Mouse (Mus musculus): ENCODE data around the gene Ssr2.
A peak's percentile ranks its signal among the peaks of the same experiment; 100 is the strongest.
"Not testable (repeated sequence)": the region's sequence is repeated elsewhere in the genome, so short reads cannot be mapped to it uniquely, and the experiment has no call there.

The Ssr2 gene

GRCm38 (mm10) chr3:88602466-88602865 is 26.8 kb downstream of the Ssr2 start:
- no peak for DNase-seq (ENCODE audit: low spot score)

DNA sequence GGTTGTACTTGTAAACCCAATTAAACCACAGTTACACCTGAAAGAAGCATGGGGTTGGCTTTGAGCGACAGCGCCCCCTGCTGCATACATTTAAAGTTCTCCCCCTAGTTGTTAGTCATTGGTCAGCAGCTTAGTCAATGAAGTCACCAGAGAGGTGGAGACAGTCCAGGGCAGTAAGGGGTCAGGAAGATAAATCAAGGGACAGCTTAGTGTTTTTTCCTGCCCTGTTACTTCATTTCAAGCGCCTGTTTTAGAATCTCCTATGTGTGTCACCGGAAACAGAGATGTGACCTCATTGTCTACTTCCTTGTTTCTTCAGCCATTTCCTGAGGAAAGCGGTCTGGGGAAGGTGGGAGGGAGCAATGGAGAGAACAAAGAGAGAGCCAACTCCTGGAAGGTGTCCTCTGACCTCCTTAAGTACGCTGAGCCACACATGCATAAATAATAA is 28.1 kb downstream of the Ssr2 start:
- peak; percentile 67 for DNase-seq (ENCODE audit: low spot score)

DNA sequence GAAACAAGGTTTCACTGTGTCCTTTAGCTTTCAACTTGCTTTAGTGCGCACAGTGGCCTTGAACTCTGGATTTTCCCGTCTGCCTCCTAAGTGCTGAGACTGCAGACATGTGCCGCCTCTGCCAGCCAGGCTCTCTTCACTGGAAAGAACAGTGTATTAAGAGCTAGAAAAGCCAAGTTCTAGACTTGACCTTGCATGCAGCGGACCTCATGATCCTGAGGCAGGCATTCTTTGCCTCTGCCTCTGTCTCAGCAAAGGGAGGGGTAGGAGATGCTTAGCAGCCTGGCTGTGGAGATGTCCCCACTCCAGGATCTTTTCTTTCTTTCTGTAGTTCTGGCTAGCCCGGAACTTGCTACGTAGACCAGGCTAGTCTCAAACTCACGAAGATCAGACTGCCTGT is 29.2 kb downstream of the Ssr2 start:
- DNase-seq (ENCODE audit: low spot score): no peak

DNA sequence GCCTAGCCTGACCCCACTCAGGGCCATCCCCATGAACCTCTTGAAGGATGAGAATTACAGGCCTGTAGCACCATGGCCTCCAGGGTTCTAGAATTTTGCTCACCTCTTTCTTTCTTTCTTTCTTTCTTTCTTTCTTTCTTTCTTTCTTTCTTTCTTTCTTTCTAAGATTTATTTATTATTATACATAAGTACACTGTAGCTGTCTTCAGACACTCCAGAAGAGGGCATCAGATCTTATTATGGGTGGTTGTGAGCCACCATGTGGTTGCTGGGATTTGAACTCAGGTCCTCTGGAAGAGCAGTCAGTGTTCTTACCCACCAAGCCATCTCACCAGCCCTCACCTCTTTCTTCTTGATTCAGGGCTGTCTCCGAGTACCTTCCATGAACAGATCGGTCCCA is 30.0 kb downstream of the Ssr2 start, which contains the start of gene Arhgef2:
TSS of gene Arhgef2 (plus strand) at position 301 of the 400 bp plus-strand sequence.
- not testable (repeated sequence) for DNase-seq (ENCODE audit: low spot score)

GRCm38 (mm10) chr3:88607065-88607757 is 31.5 kb downstream of the Ssr2 start:
- DNase-seq (ENCODE audit: low spot score): peak; percentile 83

GRCm38 (mm10) chr3:88607758-88608138 is 32.1 kb downstream of the Ssr2 start:
- no peak for DNase-seq (ENCODE audit: low spot score)

- no peak for DNase-seq (ENCODE audit: low spot score)
Observed at GRCm38 (mm10) chr3:88609066-88609465, 33.4 kb downstream of the Ssr2 start.

DNA sequence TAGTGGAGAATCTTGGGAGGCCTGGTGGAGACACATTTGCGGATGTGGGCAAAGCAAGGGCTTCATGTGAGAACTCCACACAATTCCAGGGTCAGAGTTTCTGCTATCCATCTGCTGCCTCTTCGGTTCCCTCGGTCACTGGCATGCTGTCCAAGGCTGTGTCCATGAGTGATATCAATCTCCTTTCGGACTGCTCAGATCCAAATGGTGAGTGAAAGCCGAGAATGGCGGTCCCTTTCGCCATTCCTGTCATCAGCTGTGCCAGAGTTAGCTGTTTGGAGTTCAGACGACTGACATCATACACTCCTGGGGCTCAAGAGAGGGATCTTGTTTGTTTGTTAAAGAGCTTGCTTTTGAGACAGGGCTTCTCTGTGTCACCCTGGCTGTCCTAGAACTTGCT is 38.7 kb downstream of the Ssr2 start:
- no peak for DNase-seq (ENCODE audit: low spot score)

GRCm38 (mm10) chr3:88615117-88615516 is 39.4 kb downstream of the Ssr2 start:
- no peak for DNase-seq (ENCODE audit: low spot score)

- DNase-seq (ENCODE audit: low spot score): no peak
Observed at GRCm38 (mm10) chr3:88615902-88616391, 40.3 kb downstream of the Ssr2 start.

DNA sequence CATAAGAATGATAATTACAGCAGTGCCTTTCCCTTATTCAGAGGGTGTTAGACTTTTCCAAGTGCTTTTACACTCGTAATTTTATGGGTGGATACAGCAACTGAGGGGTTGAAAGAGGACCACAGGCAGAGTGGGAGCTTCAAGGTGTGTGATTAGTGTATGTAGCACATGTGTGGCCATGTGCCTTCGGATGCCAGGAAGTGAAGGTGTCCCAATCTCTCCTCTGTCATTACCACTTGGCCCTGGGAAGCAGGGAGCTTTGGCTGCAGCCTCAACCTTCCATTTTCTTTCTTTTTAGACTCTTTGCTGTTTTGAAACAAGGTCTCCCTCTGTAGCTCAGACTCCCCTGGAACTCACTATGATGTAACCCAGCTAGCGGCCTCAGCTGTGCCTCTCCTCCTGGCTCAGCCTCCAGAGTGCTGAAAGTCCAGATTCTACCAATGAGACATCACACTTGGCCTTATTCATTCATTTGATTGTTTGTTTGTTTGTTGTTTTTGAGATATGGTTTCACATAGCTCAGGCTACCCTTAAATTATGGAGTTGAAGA is 41.4 kb downstream of the Ssr2 start:
- no peak for DNase-seq (ENCODE audit: low spot score)

DNA sequence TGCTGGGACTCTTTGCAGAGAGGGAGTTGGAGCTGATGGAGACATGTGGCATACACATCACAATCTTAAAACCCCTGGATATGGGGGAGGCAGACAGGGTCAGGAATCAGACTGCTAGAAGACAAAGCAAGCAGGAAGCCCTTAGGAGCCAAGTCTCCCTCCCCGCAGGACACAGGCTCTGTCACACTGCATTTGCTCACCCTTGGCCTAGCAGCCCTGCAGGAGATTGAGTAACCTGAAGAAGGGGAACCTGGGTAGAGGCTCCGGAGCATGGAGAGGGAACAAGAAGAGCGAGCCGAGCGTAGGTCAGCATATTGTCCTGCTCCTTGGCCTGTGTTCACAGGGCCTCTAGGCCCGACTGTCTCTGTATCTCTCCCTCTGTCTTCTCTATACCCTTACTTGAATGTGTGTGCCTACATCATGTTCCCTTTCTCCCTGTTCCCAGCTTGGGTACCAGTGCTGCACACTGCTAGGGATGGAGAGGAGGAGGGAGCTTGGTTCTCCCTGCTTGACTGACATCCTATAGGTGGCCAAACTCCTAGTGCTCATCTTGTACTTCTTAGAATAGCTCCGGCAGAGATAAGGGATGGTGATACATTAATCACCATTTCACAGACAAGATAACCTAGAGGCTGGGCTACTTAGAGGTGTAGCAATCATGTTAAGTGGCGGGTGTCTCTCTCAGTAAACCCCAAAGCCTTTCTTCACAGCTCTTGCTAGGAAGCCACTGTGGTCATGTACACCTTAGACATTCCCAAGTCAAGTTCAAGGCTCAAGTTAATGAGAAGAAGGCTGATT is 42.6 kb downstream of the Ssr2 start:
- DNase-seq (ENCODE audit: low spot score): no peak

DNA sequence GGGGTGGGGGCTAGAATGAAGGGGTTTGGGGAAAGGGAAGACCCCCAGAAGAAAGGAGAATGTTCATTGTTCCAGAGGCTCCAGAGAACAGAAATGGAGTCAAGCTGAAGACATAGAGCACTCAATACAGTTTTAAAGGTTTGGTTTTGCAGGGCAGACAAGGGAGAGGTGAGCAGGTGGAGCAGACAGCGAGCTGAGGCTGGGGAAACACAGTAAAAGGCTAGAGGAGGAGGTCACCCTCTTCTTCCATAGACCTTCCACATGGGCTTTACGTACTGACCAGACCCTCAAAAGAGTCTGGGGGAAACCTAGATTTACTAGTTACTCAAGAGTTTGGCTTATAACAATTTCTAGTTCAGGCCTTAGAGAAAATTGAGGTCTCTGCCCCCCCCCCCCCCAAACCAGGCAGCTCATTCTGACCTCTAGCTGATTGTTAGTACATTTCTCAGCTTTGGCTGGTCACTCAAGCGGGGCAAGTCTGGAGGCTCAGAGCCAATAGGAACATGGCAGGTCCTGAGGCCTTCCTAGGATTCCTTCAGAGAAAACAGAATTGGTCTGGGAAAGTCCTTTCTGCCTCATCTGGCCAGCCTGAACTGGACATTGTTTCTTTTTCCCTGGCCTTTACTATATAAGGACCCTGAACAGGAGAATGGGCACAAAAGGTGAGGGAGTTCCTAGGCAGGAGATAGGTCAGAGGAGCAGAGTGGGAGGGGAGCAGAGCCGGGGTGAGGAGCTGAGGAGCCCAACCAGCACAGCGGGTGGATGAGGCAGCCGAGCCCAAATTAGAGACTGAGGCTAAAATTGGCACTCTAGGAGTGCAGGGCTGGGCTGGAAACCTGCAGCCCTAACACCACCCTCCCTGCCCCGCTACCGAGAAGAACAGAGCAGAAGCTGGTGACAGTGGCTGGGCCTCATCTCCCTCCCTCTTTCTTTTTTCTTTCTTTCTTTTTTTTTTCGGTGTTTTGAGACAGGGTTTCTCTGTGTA is 43.7 kb downstream of the Ssr2 start:
- DNase-seq (ENCODE audit: low spot score): no peak

- no peak for DNase-seq (ENCODE audit: low spot score)
Observed at GRCm38 (mm10) chr3:88620146-88620991, 44.7 kb downstream of the Ssr2 start.

DNA sequence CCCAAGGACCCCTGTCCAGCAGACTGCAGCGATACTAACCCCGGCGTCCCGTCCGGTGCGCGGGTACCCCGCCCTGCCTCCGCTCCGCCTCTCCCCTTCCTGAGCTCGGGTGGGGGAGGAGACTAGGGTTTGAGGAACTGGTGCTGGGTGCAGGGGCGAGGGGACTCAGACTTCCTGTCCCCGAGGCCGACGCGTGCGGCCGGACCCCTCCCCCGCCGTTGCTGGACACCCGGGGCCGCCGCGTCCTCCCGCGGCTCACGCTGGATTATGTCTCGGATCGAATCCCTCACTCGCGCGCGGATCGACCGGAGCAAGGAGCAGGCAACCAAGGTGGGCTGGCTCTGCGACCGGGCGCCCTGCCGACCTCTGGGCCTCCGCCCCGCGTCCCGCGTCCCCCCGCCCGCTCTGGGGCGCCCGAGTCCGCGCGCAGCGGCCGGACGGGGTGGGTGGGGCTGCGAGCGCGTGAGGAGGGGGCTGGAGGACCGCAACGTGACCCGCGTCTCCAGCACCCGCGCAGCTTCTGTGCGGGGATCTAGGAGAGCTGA is 45.4 kb downstream of the Ssr2 start:
- no peak for DNase-seq (ENCODE audit: low spot score)

- DNase-seq (ENCODE audit: low spot score): no peak
Observed at GRCm38 (mm10) chr3:88621537-88622112, 45.9 kb downstream of the Ssr2 start.

DNA sequence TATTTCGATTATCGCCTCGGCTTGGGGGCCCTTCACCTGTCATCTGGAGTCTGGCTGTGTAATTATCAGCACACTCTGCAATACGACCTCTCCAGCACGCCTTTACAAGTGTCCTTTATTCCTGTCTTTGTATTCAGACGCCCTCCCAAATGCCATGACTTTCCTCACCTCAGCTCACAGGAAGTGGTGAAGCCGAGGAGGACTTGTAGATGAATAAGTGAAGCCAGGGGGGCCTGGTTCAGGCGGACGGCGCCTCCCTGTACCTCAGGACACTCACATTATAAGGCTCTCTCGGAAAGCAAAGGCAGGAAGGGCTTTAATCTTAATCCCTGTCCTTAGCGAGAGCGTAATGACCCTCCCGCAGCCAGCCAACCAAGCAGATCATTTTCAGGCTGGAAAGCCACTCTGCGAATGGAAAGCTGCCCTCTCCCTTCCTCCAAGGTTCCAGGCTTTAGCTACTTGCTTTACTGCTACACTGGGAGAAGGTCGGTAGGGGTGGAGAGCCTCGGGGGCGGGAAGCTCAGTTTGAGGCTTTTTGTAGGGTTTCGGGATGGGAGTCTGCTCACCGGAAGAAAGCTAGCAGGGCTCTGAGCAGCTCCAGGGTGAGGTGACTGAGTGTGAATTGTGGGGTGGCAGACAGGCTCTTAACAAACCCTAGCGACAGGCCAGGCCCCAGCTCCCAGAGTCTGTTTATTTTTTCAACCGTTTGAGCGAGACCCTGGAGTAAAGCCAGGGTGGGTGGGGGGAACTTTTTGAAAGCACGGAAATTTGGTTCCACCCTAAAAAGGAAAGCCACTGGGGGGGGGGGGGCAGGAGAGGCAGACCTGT is 46.7 kb downstream of the Ssr2 start:
- no peak for DNase-seq (ENCODE audit: low spot score)

GRCm38 (mm10) chr3:88622941-88623345 is 47.3 kb downstream of the Ssr2 start:
- DNase-seq (ENCODE audit: low spot score): no peak
